Mouse (Mus musculus): Measurements from ENCODE around the gene Celf5.

DNA sequence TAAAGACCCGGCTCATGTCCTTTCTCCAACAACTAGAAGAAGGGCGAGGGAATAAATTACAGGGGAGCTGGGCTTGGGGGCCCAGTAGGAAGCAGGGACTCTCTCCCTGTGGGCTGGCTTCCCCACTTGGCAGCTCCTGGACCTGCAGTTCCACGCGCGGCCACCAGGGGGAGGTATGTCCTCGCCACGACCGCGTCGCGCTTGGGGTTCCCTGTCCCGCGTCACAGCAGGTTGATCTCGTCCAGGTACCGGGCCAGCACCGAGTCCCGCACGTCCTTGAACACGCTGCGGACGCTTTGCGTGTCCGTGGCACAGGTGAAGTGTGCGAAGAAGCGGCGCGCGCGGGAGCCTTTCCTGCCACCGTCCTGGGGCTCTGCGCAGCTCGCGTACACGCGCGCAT lies 20.1 kb upstream of the Celf5 start:
- no peak for TF ChIP-seq NRF1 (IDR thresholded peaks at IDR 0.05; ENCODE audit: insufficient read depth, low read depth, low read length, poor library complexity, severe bottlenecking)
- no peak for TF ChIP-seq POLR2A (IDR thresholded peaks at IDR 0.05; ENCODE audit: control insufficient read depth in 1 of 2, insufficient read depth in 1 of 2, low read depth in 1 of 2, low read length in 2 of 2, poor library complexity in 1 of 2)
- no peak for TF ChIP-seq HCFC1 (IDR thresholded peaks at IDR 0.05; ENCODE audit: low read depth, low read length)
- TF ChIP-seq GATA1 (IDR thresholded peaks at IDR 0.05; ENCODE audit: low read depth, low read length), result no peak
